Comparison of ENCODE assay signal across 12 mouse cellular contexts in genomic region chr4:136245681-136246080, GRCm38 (mm10). TPM values are rescaled to one million over a fixed set of nuclear protein-coding genes. Genes with fewer than 3 reads are reported as not detected.
"Had no signal": no experiment of that assay in that cellular context is flagged by ENCODE, and none has a peak within 500 bp of the region (broad histone marks: within the 10 kb centered on the region; RNA-seq: fewer than 3 reads in every experiment).

No protein-coding gene starts in this region.

- H3K27ac ChIP-seq: left cerebral cortex, adult 2 months; liver, embryonic 13.5 days; lung, embryonic 15.5 days; macrophage; midbrain, embryonic 12.5 days had no signal

- ATAC-seq: liver, postnatal 0 days had no signal

- H3K36me3 ChIP-seq: liver, embryonic 13.5 days; lung, embryonic 15.5 days; midbrain, embryonic 12.5 days had no signal

- DNase-seq: kidney, postnatal 25 days; liver; liver, embryonic 13.5 days; liver, postnatal 0 days; lung, postnatal 14 days; right cerebral cortex, postnatal 25 days; thymus, postnatal 36 days had no signal

- H3K9me3 ChIP-seq: liver, embryonic 13.5 days; lung, embryonic 15.5 days; megakaryocyte, embryonic 14.5 days; midbrain, embryonic 12.5 days had no signal

- H3K4me3 ChIP-seq: left cerebral cortex, adult 2 months; liver, embryonic 13.5 days; lung, embryonic 15.5 days; megakaryocyte, embryonic 14.5 days; midbrain, embryonic 12.5 days had no signal

- H3K9ac ChIP-seq: liver, embryonic 13.5 days; liver, postnatal 0 days; lung, embryonic 15.5 days; midbrain, embryonic 12.5 days had no signal

RNA-seq across cellular contexts. Expression of gene Tcea3, which starts 1.8 kb away (rescaled TPM):
- polyA plus RNA-seq: macrophage had no signal
